Mouse (Mus musculus) left cerebral cortex, postnatal 14 days (tissue): ENCODE data around the gene Thrb. TPM values are rescaled to one million over a fixed set of nuclear protein-coding genes. Genes with fewer than 3 reads are reported as not detected.

Experiments
- DNase-seq, 2 experiments: peaks; one replicate each; pipeline ENCODE4 v3.0.0; 2021 to 2022; ENCODE audit warnings: low spot score in 2 of 2, mixed read lengths in 1 of 2
- intact Hi-C: fragments of 180-260 bp; cut with DNase I; formaldehyde crosslinking; loops from one replicate; pipeline ENCODE4 v1.15.1; 2025
- total RNA-seq, 2 experiments: library from RNA; stranded (reverse); gene quantifications; 2 replicates each; pipeline ENCODE4 v1.2.3; 2021

Thrb gene
- total RNA-seq, 2 experiments from 2014 or later = 60.1 to 75.9 TPM

- intact Hi-C loops = no loop called here
These were observed 323.8 kb downstream of the Thrb start for GRCm38 (mm10) chr14:17983839-17984238.

GRCm38 (mm10) chr14:17988580-17988979 lies 328.5 kb downstream of the Thrb start:
- intact Hi-C loops = no loop called here
- DNase-seq = no peak

More at GRCm38 (mm10) chr14:17983839-17984238, 323.8 kb downstream of the Thrb start:
- no peak for DNase-seq

- no peak for DNase-seq
These were observed 329.1 kb downstream of the Thrb start for GRCm38 (mm10) chr14:17989182-17989581.

GRCm38 (mm10) chr14:17990186-17990585 lies 330.1 kb downstream of the Thrb start:
- DNase-seq = no peak
- intact Hi-C loops = no loop called here

More at GRCm38 (mm10) chr14:17989182-17989581, 329.1 kb downstream of the Thrb start:
- intact Hi-C loops = no loop called here

GRCm38 (mm10) chr14:18001886-18002285 lies 341.8 kb downstream of the Thrb start:
- no peak for DNase-seq
- intact Hi-C loops = no loop called here

- DNase-seq = no peak
- intact Hi-C loops = no loop called here
These were observed 343.6 kb downstream of the Thrb start for GRCm38 (mm10) chr14:18003686-18004085.

- intact Hi-C loops = no loop called here
- peak; percentile 32 to 72 for DNase-seq
These were observed 348.5 kb downstream of the Thrb start for GRCm38 (mm10) chr14:18008524-18008923.

- no peak for DNase-seq
- intact Hi-C loops = no loop called here
These were observed 356.5 kb downstream of the Thrb start for GRCm38 (mm10) chr14:18016604-18017003.

- intact Hi-C loops = no loop called here
- DNase-seq = no peak
These were observed 360.1 kb downstream of the Thrb start for GRCm38 (mm10) chr14:18020128-18020527.

GRCm38 (mm10) chr14:18020636-18021035 lies 360.6 kb downstream of the Thrb start:
- no peak for DNase-seq
- intact Hi-C loops = no loop called here

GRCm38 (mm10) chr14:18021726-18022125 lies 361.7 kb downstream of the Thrb start:
- DNase-seq = no peak
- intact Hi-C loops = no loop called here

GRCm38 (mm10) chr14:18022351-18022750 lies 362.3 kb downstream of the Thrb start:
- intact Hi-C loops = no loop called here
- no peak for DNase-seq

GRCm38 (mm10) chr14:18027867-18028266 lies 367.8 kb downstream of the Thrb start:
- intact Hi-C loops = no loop called here
- no peak for DNase-seq

GRCm38 (mm10) chr14:18029181-18029932 lies 369.3 kb downstream of the Thrb start:
- intact Hi-C loops = no loop called here
- DNase-seq = peak in 1 of 2 experiments; percentile 28

GRCm38 (mm10) chr14:18031941-18032340 lies 371.9 kb downstream of the Thrb start:
- intact Hi-C loops = no loop called here
- DNase-seq = no peak

GRCm38 (mm10) chr14:18036573-18036972 lies 376.5 kb downstream of the Thrb start:
- no peak for DNase-seq
- intact Hi-C loops = no loop called here

- intact Hi-C loops = loop anchor here (5.0 kb wide), 1 partner anchor 45 kb away; no protein-coding TSS in a partner anchor
- peak; percentile 34 to 75 for DNase-seq
These were observed 402.2 kb downstream of the Thrb start for GRCm38 (mm10) chr14:18062082-18062772.
